Mouse (Mus musculus) kidney, adult 2 months (tissue): ENCODE measurements around the gene Gigyf2. TPM values are rescaled to one million over a fixed set of nuclear protein-coding genes. Genes with fewer than 3 reads are reported as not detected.
A peak's percentile ranks its signal among the peaks of the same experiment; 100 is the strongest.

Experiments used
- DNase-seq: peaks from one replicate; pipeline ENCODE4 v3.0.0; 2021
- H3K27ac ChIP-seq: fragments of 200-500 bp; 2 replicates; pipeline ENCODE4 v1.5.1; 2012; ENCODE audit warnings: low read depth, low read length, control low read depth, inconsistent platforms; ENCODE audit not compliant: insufficient read depth
- H3K27me3 ChIP-seq: fragments of 200-500 bp; replicated peaks from 2 replicates; pipeline ENCODE4 v1.6.1; 2012; ENCODE audit warnings: mild to moderate bottlenecking, moderate library complexity, low read length, inconsistent platforms; ENCODE audit not compliant: control insufficient read depth, insufficient read depth
- H3K36me3 ChIP-seq: fragments of 200-500 bp; 2 replicates; pipeline ENCODE4 v1.6.1; 2012; ENCODE audit warnings: mild to moderate bottlenecking, moderate library complexity, low read length, inconsistent platforms; ENCODE audit not compliant: control insufficient read depth, insufficient read depth
- H3K4me1 ChIP-seq: fragments of 200-500 bp; 2 replicates; pipeline ENCODE4 v1.6.1; 2011; ENCODE audit warnings: low read length; ENCODE audit not compliant: control insufficient read depth, insufficient read depth
- H3K4me3 ChIP-seq: fragments of 200-500 bp; 2 replicates; pipeline ENCODE4 v1.5.1; 2011; ENCODE audit warnings: mild to moderate bottlenecking, low read depth, low read length, control low read depth; ENCODE audit not compliant: insufficient read depth
- CTCF ChIP-seq: fragments of 200-500 bp; conservative IDR thresholded peaks from 2 replicates; pipeline ENCODE4 v1.5.1; 2011; ENCODE audit warnings: low read depth, mild to moderate bottlenecking, control low read depth, low read length, moderate library complexity, mixed read lengths; ENCODE audit not compliant: insufficient read depth, insufficient read length
- POLR2A ChIP-seq: fragments of 200-500 bp; IDR thresholded peaks from one replicate; pipeline ENCODE4 v1.6.1; 2011; ENCODE audit warnings: low read depth, low read length, control low read depth
- WGBS: fragments of 180-500 bp; shearing (Covaris S2); methylation state at CpG from one replicate; pipeline ENCODE4 v1.1.7; 2018; 5-methylcytosine and 5-hydroxymethylcytosine counted together
- polyA plus RNA-seq: library from polyadenylated mRNA; depleted of rRNA; stranded (reverse); fragments of >200 nt; gene quantifications from 2 replicates; pipeline ENCODE4 v1.2.3, GENCODE M21; 2012

Gene Gigyf2
- polyA plus RNA-seq, 1 experiment: 47.1 TPM

- peaks cover 23% of the 10 kb centered on the region for H3K4me1 ChIP-seq
- peak; percentile 69 for TF ChIP-seq CTCF
- no peak for TF ChIP-seq POLR2A
- WGBS: 40% methylated on average over 15 of the region's 15 CpGs
- H3K36me3 ChIP-seq: no peaks in the 10 kb centered on the region
- peak; percentile 85 for DNase-seq
- H3K27ac ChIP-seq: peak overlapping the region; percentile 30
- no peaks in the 10 kb centered on the region for H3K27me3 ChIP-seq
- H3K4me3 ChIP-seq: no peak overlapping the region
These were observed 34.2 kb upstream of the Gigyf2 start for GRCm38 (mm10) chr1:87292420-87293190.

- WGBS: 39% methylated on average over 4 of the region's 4 CpGs
- TF ChIP-seq POLR2A (no peak), CTCF (no peak)
- peak overlapping the region; percentile 100 for H3K27ac ChIP-seq
- H3K27me3 ChIP-seq: no peaks in the 10 kb centered on the region
- peak; percentile 86 for DNase-seq
- H3K36me3 ChIP-seq: no peaks in the 10 kb centered on the region
- no peak overlapping the region for H3K4me3 ChIP-seq
- peaks cover 23% of the 10 kb centered on the region for H3K4me1 ChIP-seq
These were observed 32.6 kb upstream of the Gigyf2 start for GRCm38 (mm10) chr1:87294063-87294710.

GRCm38 (mm10) chr1:87294951-87295350 lies 31.8 kb upstream of the Gigyf2 start:
- no peak for TF ChIP-seq POLR2A
- TF ChIP-seq CTCF: no peak
- Histone ChIP-seq H3K4me3 (no peak overlapping the region), H3K27ac (peak overlapping the region; percentile 100), H3K36me3 (no peaks in the 10 kb centered on the region), H3K27me3 (no peaks in the 10 kb centered on the region), H3K4me1 (peaks cover 23% of the 10 kb centered on the region)
- no peak for DNase-seq
- 26% methylated on average over 4 of the region's 4 CpGs for WGBS

GRCm38 (mm10) chr1:87297346-87297925 lies 29.4 kb upstream of the Gigyf2 start:
- DNase-seq: no peak
- Histone ChIP-seq H3K4me3 (no peak overlapping the region), H3K27me3 (no peaks in the 10 kb centered on the region), H3K36me3 (no peaks in the 10 kb centered on the region), H3K27ac (no peak overlapping the region), H3K4me1 (peaks cover 22% of the 10 kb centered on the region)
- no peak for TF ChIP-seq CTCF
- TF ChIP-seq POLR2A: no peak
- WGBS: 85% methylated on average over 10 of the region's 10 CpGs

GRCm38 (mm10) chr1:87300360-87301286 lies 26.2 kb upstream of the Gigyf2 start:
- no peak for DNase-seq
- H3K36me3 ChIP-seq: no peaks in the 10 kb centered on the region
- peaks cover 5% of the 10 kb centered on the region for H3K4me1 ChIP-seq
- no peak overlapping the region for H3K4me3 ChIP-seq
- no peak overlapping the region for H3K27ac ChIP-seq
- WGBS: 61% methylated on average over 14 of the region's 14 CpGs
- no peaks in the 10 kb centered on the region for H3K27me3 ChIP-seq
- TF ChIP-seq CTCF (no peak), POLR2A (no peak)

- Histone ChIP-seq H3K27ac (no peak overlapping the region), H3K36me3 (no peaks in the 10 kb centered on the region), H3K27me3 (no peaks in the 10 kb centered on the region), H3K4me3 (no peak overlapping the region), H3K4me1 (no peaks in the 10 kb centered on the region)
- no peak for TF ChIP-seq POLR2A
- no peak for TF ChIP-seq CTCF
- WGBS: 85% methylated on average over 2 of the region's 2 CpGs
- DNase-seq: no peak
These were observed 24.8 kb upstream of the Gigyf2 start for GRCm38 (mm10) chr1:87301971-87302370.
